ENCODE assay signal across 8 mouse cellular contexts in the genomic region with DNA sequence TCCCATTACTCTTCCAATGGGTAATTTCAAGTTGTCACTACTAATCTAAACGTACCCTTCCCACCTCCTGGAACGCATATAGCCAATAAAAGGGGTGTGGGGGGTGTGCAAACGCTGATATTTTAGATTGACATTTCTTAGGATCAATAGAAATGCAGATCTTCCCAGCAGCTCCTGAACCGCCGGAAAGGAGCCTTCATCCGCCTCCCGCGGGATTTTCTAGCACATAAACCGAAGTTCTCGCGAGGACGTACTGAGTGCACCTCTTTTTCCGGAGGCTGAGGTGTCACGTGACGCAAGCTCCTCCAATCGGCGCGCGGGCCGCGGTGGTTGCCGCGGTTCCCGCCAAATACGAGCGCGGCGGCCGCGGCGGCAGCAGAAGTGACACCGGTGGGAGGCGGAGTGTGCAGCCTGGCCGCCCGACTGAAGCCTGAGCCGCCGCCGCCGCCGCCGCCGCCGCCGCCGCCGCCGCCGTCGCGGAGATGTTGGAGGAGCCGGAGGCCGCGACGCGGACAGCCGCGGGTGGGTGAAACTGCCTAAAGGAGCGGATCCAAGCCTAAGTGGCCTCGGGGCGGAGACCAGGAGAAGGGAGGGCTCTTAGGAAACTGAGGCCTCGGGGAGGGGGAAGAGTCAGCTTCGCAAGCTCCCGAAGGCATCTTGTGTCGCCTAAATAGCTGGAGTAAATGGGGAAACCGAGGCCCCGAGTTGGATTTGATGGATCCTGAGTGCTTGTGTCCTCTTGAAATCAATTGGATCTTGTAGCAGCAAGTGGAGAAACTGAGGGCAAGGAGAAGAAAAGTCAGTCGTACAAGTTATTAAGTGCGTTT. TPM values are rescaled to one million over a fixed set of nuclear protein-coding genes. Genes with fewer than 3 reads are reported as not detected.
DNase-seq lines count a peak whose midpoint lies in the region; ATAC-seq and TF ChIP-seq lines count a peak whose summit lies in the region.

A gene (plus strand): TSS at position 410 of the 827 bp plus-strand sequence.

- no peaks in the 10 kb centered on the region for H3K9me3 ChIP-seq in hindbrain, embryonic 10.5 days
- no peaks in the 10 kb centered on the region for H3K9me3 ChIP-seq in lung, postnatal 0 days (ENCODE audit: low read length)

- WGBS in hindbrain, embryonic 10.5 days = under 1% methylated on average over 68 of the region's 68 CpGs
- under 1% methylated on average over 67 of the region's 68 CpGs for WGBS in lung, postnatal 0 days

- peak within 1 kb of the TSS; percentile 95 for H3K27ac ChIP-seq in hindbrain, embryonic 10.5 days
- 0 out of 2 replicates have a peak within 1 kb of the TSS, but pooled peaks have one; percentile 33 for H3K27ac ChIP-seq in lung, postnatal 0 days (ENCODE audit: low read length)

- H3K36me3 ChIP-seq in hindbrain, embryonic 10.5 days = peaks cover 26% of the 10 kb centered on the region
- no peaks in the 10 kb centered on the region for H3K36me3 ChIP-seq in lung, postnatal 0 days (ENCODE audit: insufficient read depth, low read length)

- no peak for TF ChIP-seq CTCF in lung, postnatal 0 days (IDR thresholded peaks at IDR 0.05)

- peak; percentile 83 for ATAC-seq in frontal cortex, adult (ENCODE audit: low TSS enrichment)
- ATAC-seq in lung, postnatal 0 days = peak; percentile 85

- peak within 1 kb of the TSS; percentile 87 for H3K4me2 ChIP-seq in lung, postnatal 0 days (replicated peaks; ENCODE audit: low read depth, low read length)

- peak within 1 kb of the TSS; percentile 90 for H3K4me3 ChIP-seq in hindbrain, embryonic 10.5 days
- H3K4me3 ChIP-seq in lung, postnatal 0 days (ENCODE audit: low read depth, low read length) = peak within 1 kb of the TSS; percentile 82

- peaks cover 29% of the 10 kb centered on the region for H3K4me1 ChIP-seq in hindbrain, embryonic 10.5 days (replicated peaks)
- peaks cover 13% of the 10 kb centered on the region; the same call in 1 of the 2 replicates for H3K4me1 ChIP-seq in lung, postnatal 0 days (ENCODE audit: insufficient read depth, low read depth, low read length)

- H3K27me3 ChIP-seq in hindbrain, embryonic 10.5 days (ENCODE audit: insufficient read depth, poor library complexity, severe bottlenecking) = no peaks in the 10 kb centered on the region
- no peaks in the 10 kb centered on the region for H3K27me3 ChIP-seq in lung, postnatal 0 days (replicated peaks; ENCODE audit: insufficient read depth, low read length)

- H3K9ac ChIP-seq in lung, postnatal 0 days (replicated peaks; ENCODE audit: low read depth) = peak within 1 kb of the TSS; percentile 41

- DNase-seq in MN1 (ENCODE audit: low spot score) = peak; percentile 100
- peak; percentile 97 for DNase-seq in cerebellum, adult 9-10 months
- peak; percentile 96 for DNase-seq in hindbrain, embryonic 10.5 days (ENCODE audit: low spot score)
- DNase-seq in layer of hippocampus, adult 9-11 months = peak; percentile 98
- peak; percentile 100 for DNase-seq in lung, postnatal 0 days (ENCODE audit: low spot score)
- DNase-seq in ovary, postnatal 14 days (ENCODE audit: low spot score) = peak; percentile 90
- peak; percentile 97 for DNase-seq in thymus, postnatal 14 days

- TF ChIP-seq EP300 in lung, postnatal 0 days (IDR thresholded peaks at IDR 0.05) = peak; percentile 56; the same call in 1 of the 2 replicates

RNA-seq across cellular contexts. Expression of the gene that starts here (rescaled TPM):
- polyA plus RNA-seq in hindbrain, embryonic 10.5 days (2016; fragmentation: Nextera tagmentation; extraction: Ambion mirVana) = 35.3 and 46.0 TPM in 2 replicates
- polyA plus RNA-seq in lung, postnatal 0 days (2015; fragmentation: Nextera tagmentation; extraction: Ambion mirVana) = 3.0 and 3.2 TPM in 2 replicates

Comparison
In these comparisons a context has a peak if more than half of its experiments do, and no peak if none do; other contexts are left out.
1. Peak in every context shown above with its lines: DNase-seq, ATAC-seq, H3K4me3 ChIP-seq and H3K27ac ChIP-seq.